Comparison of ENCODE assay signal across 8 mouse cellular contexts in the genomic region with DNA sequence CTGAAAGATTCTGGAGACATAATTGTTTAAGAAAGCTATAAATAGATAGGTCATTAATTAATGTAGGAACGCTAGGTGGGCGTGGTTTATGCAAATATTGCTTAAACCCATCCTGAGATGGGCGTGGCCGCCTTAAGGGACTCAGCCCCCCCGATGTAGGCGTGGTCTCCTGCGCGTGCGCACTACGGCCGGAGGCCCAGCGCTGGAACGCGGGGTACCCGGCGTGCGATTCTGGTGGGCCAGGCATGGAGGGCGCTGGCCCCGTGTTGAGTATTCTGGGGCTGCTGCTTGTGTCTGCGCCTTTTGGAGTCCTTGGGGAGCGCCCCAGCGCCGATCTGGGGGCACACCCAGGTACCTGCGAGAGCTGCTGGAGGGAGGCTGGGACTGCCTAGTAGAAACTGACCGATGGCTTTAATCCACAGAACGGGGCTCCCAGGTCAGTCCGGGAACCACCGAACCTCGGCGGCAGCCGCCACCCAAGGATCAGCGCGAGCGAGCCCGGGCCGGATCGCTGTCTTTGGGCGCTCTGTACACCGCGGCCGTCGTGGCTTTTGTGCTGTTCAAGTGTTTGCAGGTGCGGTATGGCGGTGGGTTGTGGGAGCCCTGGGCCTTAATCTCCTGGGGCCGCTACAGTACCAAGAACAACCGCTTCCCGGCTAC. TPM values are rescaled to one million over a fixed set of nuclear protein-coding genes. Genes with fewer than 3 reads are reported as not detected.
DNase-seq lines count a peak whose midpoint lies in the region; ATAC-seq lines count a peak whose summit lies in the region.

No protein-coding gene starts in this region.

- H3K36me3 ChIP-seq in intestine, embryonic 16.5 days (ENCODE audit: control insufficient read depth, insufficient read depth, low read length): peaks cover 4% of the 10 kb centered on the region; the same call in 1 of the 2 replicates
- peaks cover 27% of the 10 kb centered on the region for H3K36me3 ChIP-seq in midbrain, embryonic 10.5 days

- H3K27ac ChIP-seq in intestine, embryonic 16.5 days (ENCODE audit: low read length): peak overlapping the region; percentile 89
- peak overlapping the region; percentile 90 for H3K27ac ChIP-seq in midbrain, embryonic 10.5 days (replicated peaks)

- WGBS in intestine, embryonic 16.5 days: 0% methylated on average over 47 of the region's 47 CpGs
- under 1% methylated on average over 47 of the region's 47 CpGs for WGBS in midbrain, embryonic 10.5 days

- no peaks in the 10 kb centered on the region for H3K9me3 ChIP-seq in intestine, embryonic 16.5 days (ENCODE audit: control insufficient read depth, low read length)
- H3K9me3 ChIP-seq in midbrain, embryonic 10.5 days (replicated peaks): peaks cover 3% of the 10 kb centered on the region; the same call in 1 of the 2 replicates

- H3K9ac ChIP-seq in intestine, embryonic 16.5 days (ENCODE audit: low read depth, low read length): peak overlapping the region; percentile 77

- intact Hi-C loops in gastrocnemius, postnatal 36 days (cut with DNase I): no loop called here
- intact Hi-C loops in left cerebral cortex, postnatal 36 days (cut with DNase I): loop anchor here (1.0 to 5.0 kb wide), 2 partner anchors 51 to 64 kb away; no protein-coding TSS in a partner anchor

- ATAC-seq in intestine, embryonic 16.5 days: peak; percentile 85

- peak overlapping the region; percentile 53 for H3K4me2 ChIP-seq in intestine, embryonic 16.5 days (ENCODE audit: low read depth, low read length)

- H3K27me3 ChIP-seq in intestine, embryonic 16.5 days (replicated peaks; ENCODE audit: control insufficient read depth, insufficient read depth, low read length): no peaks in the 10 kb centered on the region
- peaks cover 28% of the 10 kb centered on the region for H3K27me3 ChIP-seq in midbrain, embryonic 10.5 days (ENCODE audit: low read depth, poor library complexity, severe bottlenecking)

- DNase-seq in adrenal gland, adult 8-10 months: peak; percentile 93
- DNase-seq in embryo, embryonic 11.5 days (ENCODE audit: low read depth, low spot score): peak; percentile 94
- peak; percentile 94 to 97 for DNase-seq in gastrocnemius, postnatal 36 days
- DNase-seq in left cerebral cortex, postnatal 36 days (ENCODE audit: low spot score in 2 of 2): peak; percentile 95 to 96
- DNase-seq in midbrain, embryonic 10.5 days (ENCODE audit: low spot score): peak; percentile 97
- DNase-seq in right cerebral cortex, postnatal 36 days (ENCODE audit: low spot score in 2 of 2): peak; percentile 93 to 94
- DNase-seq in urinary bladder, postnatal 4 days (ENCODE audit: low spot score in 2 of 2): peak; percentile 95 to 96

- H3K4me1 ChIP-seq in intestine, embryonic 16.5 days (ENCODE audit: control insufficient read depth, insufficient read depth, low read length): peaks cover 18% of the 10 kb centered on the region
- H3K4me1 ChIP-seq in midbrain, embryonic 10.5 days: peaks cover 50% of the 10 kb centered on the region

- peak overlapping the region; percentile 84 for H3K4me3 ChIP-seq in intestine, embryonic 16.5 days (ENCODE audit: low read length)
- peak overlapping the region; percentile 81 for H3K4me3 ChIP-seq in midbrain, embryonic 10.5 days

RNA-seq across cellular contexts. Expression of a gene that starts 0.6 kb away (rescaled TPM):
- 10 to 100 TPM; 60.5 to 81.9 (median 64.0) TPM for total RNA-seq in adrenal gland, adult 8-10 months (2022)
- total RNA-seq in gastrocnemius, postnatal 36 days (2021): 10 to 100 TPM; 19.8 to 22.4 TPM
- 96.7 and 102 TPM in 2 replicates for polyA plus RNA-seq in intestine, embryonic 16.5 days (2015; fragmentation: Nextera tagmentation; extraction: Ambion mirVana)
- 10 to 100 TPM; 25.5 to 25.9 TPM for total RNA-seq in left cerebral cortex, postnatal 36 days (2021)
- 44.8 and 48.4 TPM in 2 replicates for polyA plus RNA-seq in midbrain, embryonic 10.5 days (2016; fragmentation: Nextera tagmentation; extraction: Ambion mirVana)

RNA-seq across cellular contexts. Expression of a gene that starts 6.2 kb away (rescaled TPM):
- total RNA-seq in adrenal gland, adult 8-10 months (2022): 1 to 10 TPM in 2 of 4 experiments, under 1 TPM in 2; 0.73 to 2.0 (median 1.2) TPM
- total RNA-seq in gastrocnemius, postnatal 36 days (2021): under 1 TPM in 1 of 2 experiments, not detected in 1; 0.32 TPM
- 40.9 and 49.7 TPM in 2 replicates for polyA plus RNA-seq in intestine, embryonic 16.5 days (2015; fragmentation: Nextera tagmentation; extraction: Ambion mirVana)
- under 1 TPM; 0.70 to 0.79 TPM for total RNA-seq in left cerebral cortex, postnatal 36 days (2021)
- polyA plus RNA-seq in midbrain, embryonic 10.5 days (2016; fragmentation: Nextera tagmentation; extraction: Ambion mirVana): 48.5 and 52.8 TPM in 2 replicates

RNA-seq across cellular contexts. Expression of a gene that starts 9.8 kb away (rescaled TPM):
- under 1 TPM in 1 of 4 experiments, not detected in 3; 0.48 TPM for total RNA-seq in adrenal gland, adult 8-10 months (2022)
- total RNA-seq in gastrocnemius, postnatal 36 days (2021): not detected
- not detected in 2 replicates for polyA plus RNA-seq in intestine, embryonic 16.5 days (2015; fragmentation: Nextera tagmentation; extraction: Ambion mirVana)
- not detected for total RNA-seq in left cerebral cortex, postnatal 36 days (2021)
- not detected in 2 replicates for polyA plus RNA-seq in midbrain, embryonic 10.5 days (2016; fragmentation: Nextera tagmentation; extraction: Ambion mirVana)

RNA-seq across cellular contexts. Expression of a gene that starts 13.4 kb away (rescaled TPM):
- under 1 TPM in 3 of 4 experiments, not detected in 1; 0.32 to 0.68 (median 0.56) TPM for total RNA-seq in adrenal gland, adult 8-10 months (2022)
- total RNA-seq in gastrocnemius, postnatal 36 days (2021): 1 to 10 TPM; 3.4 to 4.4 TPM
- polyA plus RNA-seq in intestine, embryonic 16.5 days (2015; fragmentation: Nextera tagmentation; extraction: Ambion mirVana): 25.0 and 25.2 TPM in 2 replicates
- 1 to 10 TPM in 1 of 2 experiments, under 1 TPM in 1; 0.54 to 1.1 TPM for total RNA-seq in left cerebral cortex, postnatal 36 days (2021)
- 0.67 and 0.69 TPM in 2 replicates for polyA plus RNA-seq in midbrain, embryonic 10.5 days (2016; fragmentation: Nextera tagmentation; extraction: Ambion mirVana)

RNA-seq across cellular contexts. Expression of a gene that starts 30.2 kb away (rescaled TPM):
- total RNA-seq in adrenal gland, adult 8-10 months (2022): 10 to 100 TPM; 32.3 to 89.4 (median 52.6) TPM
- 1,000 to 10,000 TPM; 6,166 to 7,572 TPM for total RNA-seq in gastrocnemius, postnatal 36 days (2021)
- polyA plus RNA-seq in intestine, embryonic 16.5 days (2015; fragmentation: Nextera tagmentation; extraction: Ambion mirVana): 574 and 599 TPM in 2 replicates
- total RNA-seq in left cerebral cortex, postnatal 36 days (2021): 10 to 100 TPM in 1 of 2 experiments, 1 to 10 TPM in 1; 8.7 to 10.0 TPM
- 41.6 and 44.5 TPM in 2 replicates for polyA plus RNA-seq in midbrain, embryonic 10.5 days (2016; fragmentation: Nextera tagmentation; extraction: Ambion mirVana)

Comparison
In these comparisons a context has a peak if more than half of its experiments do, and no peak if none do; other contexts are left out.
1. Peak in every context shown above with its lines: DNase-seq, ATAC-seq, H3K4me3 ChIP-seq and H3K27ac ChIP-seq.